Comparison of ENCODE assay signal across 10 mouse cellular contexts in the genomic region with DNA sequence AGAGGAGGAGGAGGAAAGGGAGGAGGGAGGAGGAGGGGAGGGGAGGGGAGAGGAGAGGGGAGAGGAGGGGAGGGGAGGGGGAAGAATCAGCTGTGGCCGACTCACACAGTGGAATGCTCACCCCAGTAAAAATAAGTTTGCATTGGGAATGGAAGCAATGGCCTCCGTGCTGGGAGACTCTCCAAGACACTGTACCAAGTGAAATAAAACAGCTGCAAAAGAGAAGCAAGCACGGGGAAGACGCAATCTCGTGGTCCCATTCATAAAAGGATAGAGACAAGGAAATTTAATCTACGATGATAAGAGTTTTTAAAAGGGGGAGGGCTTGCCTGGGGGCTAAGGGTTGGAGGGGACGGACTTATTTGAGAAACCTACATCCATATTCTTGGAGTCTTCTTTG. TPM values are rescaled to one million over a fixed set of nuclear protein-coding genes. Genes with fewer than 3 reads are reported as not detected.
DNase-seq lines count a peak whose midpoint lies in the region; ATAC-seq lines count a peak whose summit lies in the region.
"Had no signal": no experiment of that assay in that cellular context is flagged by ENCODE, and none has a peak within 500 bp of the region (broad histone marks: within the 10 kb centered on the region; RNA-seq: fewer than 3 reads in every experiment).

No protein-coding gene starts in this region.

- H3K27me3 ChIP-seq in heart, embryonic 12.5 days (replicated peaks) = no peaks in the 10 kb centered on the region
- no peaks in the 10 kb centered on the region for H3K27me3 ChIP-seq in neural tube, embryonic 14.5 days (ENCODE audit: control insufficient read depth, insufficient read depth, low read length)
- H3K27me3 ChIP-seq: CH12.LX had no signal

- peak overlapping the region; percentile 70 for H3K4me2 ChIP-seq in heart, embryonic 12.5 days
- peak overlapping the region; percentile 50 for H3K4me2 ChIP-seq in neural tube, embryonic 14.5 days (ENCODE audit: low read depth, low read length)

- 13% methylated on average over 7 of the region's 7 CpGs for WGBS in heart, embryonic 12.5 days
- 43% methylated on average over 7 of the region's 7 CpGs for WGBS in neural tube, embryonic 14.5 days

- intact Hi-C loops in heart, postnatal 25 days (cut with DNase I) = no loop called here

- 0 out of 2 replicates have a peak, but pooled peaks have one; percentile 7 for ATAC-seq in heart, embryonic 12.5 days (ENCODE audit: insufficient number of reproducible peaks, low FRiP score)
- ATAC-seq in neural tube, embryonic 14.5 days (ENCODE audit: low read depth) = no peak

- DNase-seq in heart, adult 18-20 months = peak; percentile 15 to 50
- no peak for DNase-seq in heart, postnatal 25 days (ENCODE audit: low spot score)
- DNase-seq in kidney, postnatal 14 days = peak; percentile 63
- DNase-seq in frontal cortex, postnatal 10 days (ENCODE audit: low spot score in 2 of 2) = no peak
- DNase-seq in right cerebral cortex, postnatal 4 days = no peak
- DNase-seq in Muller cell, postnatal 12 days (ENCODE audit: inconsistent ontology term) = no peak

- H3K36me3 ChIP-seq in heart, embryonic 12.5 days = no peaks in the 10 kb centered on the region
- no peaks in the 10 kb centered on the region for H3K36me3 ChIP-seq in neural tube, embryonic 14.5 days (ENCODE audit: control insufficient read depth, insufficient read depth, low read length)

- H3K9ac ChIP-seq in heart, embryonic 12.5 days = no peak overlapping the region
- H3K9ac ChIP-seq in neural tube, embryonic 14.5 days (replicated peaks; ENCODE audit: low read depth, low read length) = no peak overlapping the region

- peak overlapping the region; percentile 42 for H3K4me3 ChIP-seq in heart, embryonic 12.5 days
- H3K4me3 ChIP-seq in neural tube, embryonic 14.5 days (ENCODE audit: low read depth, low read length) = peak overlapping the region; percentile 23; the same call in 1 of the 2 replicates

- no peaks in the 10 kb centered on the region for H3K9me3 ChIP-seq in heart, embryonic 12.5 days (replicated peaks)
- no peaks in the 10 kb centered on the region for H3K9me3 ChIP-seq in neural tube, embryonic 14.5 days (ENCODE audit: control insufficient read depth, low read length)

- peak overlapping the region; percentile 84 for H3K27ac ChIP-seq in heart, embryonic 12.5 days (ENCODE audit: poor library complexity, severe bottlenecking)
- H3K27ac ChIP-seq in neural tube, embryonic 14.5 days (ENCODE audit: low read depth, low read length) = no peak overlapping the region

- H3K4me1 ChIP-seq in heart, embryonic 12.5 days (replicated peaks) = peaks cover 46% of the 10 kb centered on the region
- no peaks in the 10 kb centered on the region for H3K4me1 ChIP-seq in neural tube, embryonic 14.5 days (ENCODE audit: control insufficient read depth, insufficient read depth, low read length)

RNA-seq across cellular contexts. Expression of a gene that starts 36.9 kb away (rescaled TPM):
- not detected for total RNA-seq in heart, adult 18-20 months (2021)
- total RNA-seq in heart, postnatal 25 days (2021) = not detected
- not detected in 2 replicates for polyA plus RNA-seq in heart, embryonic 12.5 days (2016; fragmentation: Nextera tagmentation; extraction: Ambion mirVana)
- polyA plus RNA-seq in neural tube, embryonic 14.5 days (2014; fragmentation: Nextera tagmentation; extraction: Ambion mirVana) = not detected in 2 replicates
- total RNA-seq: CH12.LX; neutrophil, adult 5-6 weeks had no signal

Comparison
In these comparisons a context has a peak if more than half of its experiments do, and no peak if none do; other contexts are left out.
1. DNase-seq: peak in heart, adult 18-20 months (2 of 2) and kidney, postnatal 14 days (single experiment); none in heart, postnatal 25 days (single experiment), frontal cortex, postnatal 10 days (0 of 2), right cerebral cortex, postnatal 4 days (single experiment) and Muller cell, postnatal 12 days (single experiment).